In the genomic region with DNA sequence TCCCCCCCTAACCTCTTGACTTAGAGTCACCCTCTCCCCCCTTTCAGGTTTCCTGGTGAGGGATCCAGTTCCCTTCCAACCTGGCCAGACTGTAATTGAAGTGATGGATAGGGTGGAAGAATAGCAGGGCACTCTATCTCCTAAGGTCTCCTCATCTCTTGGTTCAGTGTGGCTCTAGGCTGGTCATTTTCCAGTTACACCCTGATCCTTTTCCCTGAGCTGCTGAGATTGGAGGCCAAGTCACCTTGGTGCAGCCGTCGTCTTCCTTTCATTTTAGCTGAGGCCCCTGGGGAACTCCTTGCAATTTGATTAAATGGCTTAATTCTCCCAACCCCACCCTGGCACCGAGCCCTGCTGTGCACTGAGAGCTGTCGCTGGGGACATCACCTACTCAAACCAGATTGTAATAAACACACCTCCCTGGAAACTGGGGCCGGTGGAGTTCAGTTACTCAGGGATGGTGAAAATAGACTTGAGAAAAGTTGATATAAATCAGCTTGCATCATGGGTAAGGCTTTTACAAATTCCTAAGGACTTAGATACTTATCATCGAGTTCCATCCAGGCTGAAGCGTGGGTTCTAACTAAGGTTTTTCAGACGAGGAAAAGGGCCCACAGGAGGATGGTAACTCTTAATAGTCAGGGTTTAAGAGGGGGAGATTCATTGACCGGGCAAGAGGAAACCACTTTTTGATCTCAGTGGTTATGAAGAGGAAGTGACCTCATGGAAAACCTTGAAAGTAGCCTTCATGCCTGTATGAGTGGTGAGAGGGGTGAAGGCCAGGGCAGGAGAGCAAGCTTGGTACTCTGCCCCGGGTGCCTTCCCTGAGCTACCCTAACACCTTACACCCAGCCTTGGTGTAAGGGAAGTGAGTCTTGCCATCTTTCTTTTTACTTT, we compare ENCODE assay signal across 8 mouse cellular contexts. TPM values are rescaled to one million over a fixed set of nuclear protein-coding genes. Genes with fewer than 3 reads are reported as not detected.
DNase-seq lines count a peak whose midpoint lies in the region; ATAC-seq and TF ChIP-seq lines count a peak whose summit lies in the region.

No protein-coding gene starts in this region.

- H3K27ac ChIP-seq in liver, embryonic 12.5 days, result no peak overlapping the region
- no peak overlapping the region for H3K27ac ChIP-seq in liver, postnatal 0 days (ENCODE audit: low read depth)
- no peak overlapping the region for H3K27ac ChIP-seq in midbrain, embryonic 16.5 days (ENCODE audit: low read length)

- no peak overlapping the region; the same call in 1 of the 2 replicates for H3K4me2 ChIP-seq in liver, embryonic 12.5 days
- H3K4me2 ChIP-seq in liver, postnatal 0 days (ENCODE audit: low read depth, low read length), result no peak overlapping the region
- no peak overlapping the region for H3K4me2 ChIP-seq in midbrain, embryonic 16.5 days (ENCODE audit: low read length)

- TF ChIP-seq EP300 in liver, postnatal 0 days (IDR thresholded peaks at IDR 0.05; ENCODE audit: low read depth), result no peak

- no peaks in the 10 kb centered on the region for H3K36me3 ChIP-seq in liver, embryonic 12.5 days
- no peaks in the 10 kb centered on the region for H3K36me3 ChIP-seq in liver, postnatal 0 days (replicated peaks; ENCODE audit: insufficient read depth, low read length)
- H3K36me3 ChIP-seq in midbrain, embryonic 16.5 days (ENCODE audit: control insufficient read depth, insufficient read depth, low read length), result no peaks in the 10 kb centered on the region

- 0 out of 2 replicates have a peak, but pooled peaks have one; percentile 7 for ATAC-seq in liver, embryonic 12.5 days
- no peak for ATAC-seq in liver, postnatal 0 days
- peak; percentile 67 for ATAC-seq in activated CD4-positive, CD25-positive, alpha-beta regulatory T cell, adult 4 months
- ATAC-seq in midbrain, embryonic 16.5 days, result peak; percentile 43

- peaks cover 31% of the 10 kb centered on the region for H3K4me1 ChIP-seq in liver, embryonic 12.5 days
- peaks cover 19% of the 10 kb centered on the region for H3K4me1 ChIP-seq in liver, postnatal 0 days (ENCODE audit: insufficient read depth)
- H3K4me1 ChIP-seq in midbrain, embryonic 16.5 days (ENCODE audit: control insufficient read depth, insufficient read depth, low read length), result peaks cover 8% of the 10 kb centered on the region

- H3K4me3 ChIP-seq in liver, embryonic 12.5 days, result no peak overlapping the region
- H3K4me3 ChIP-seq in liver, postnatal 0 days (ENCODE audit: low read depth, low read length), result no peak overlapping the region
- no peak overlapping the region for H3K4me3 ChIP-seq in midbrain, embryonic 16.5 days (ENCODE audit: low read depth, low read length)

- WGBS in liver, embryonic 12.5 days (ENCODE audit: insufficient replicate concordance), result 31% methylated on average over 10 of the region's 10 CpGs
- WGBS in liver, postnatal 0 days (ENCODE audit: insufficient replicate concordance), result 24% methylated on average over 10 of the region's 10 CpGs
- 49% methylated on average over 10 of the region's 10 CpGs for WGBS in midbrain, embryonic 16.5 days

- peaks cover 48% of the 10 kb centered on the region for H3K27me3 ChIP-seq in liver, embryonic 12.5 days (replicated peaks)
- peaks cover 18% of the 10 kb centered on the region for H3K27me3 ChIP-seq in liver, postnatal 0 days (ENCODE audit: insufficient read depth, low read length)
- peaks cover 5% of the 10 kb centered on the region for H3K27me3 ChIP-seq in midbrain, embryonic 16.5 days (ENCODE audit: control insufficient read depth, insufficient read depth, low read depth, low read length)

- TF ChIP-seq CTCF in liver, postnatal 0 days (IDR thresholded peaks at IDR 0.05; ENCODE audit: low read depth), result no peak

- no peak for DNase-seq in liver, postnatal 0 days
- DNase-seq in kidney, adult 11 months, result peak; percentile 40
- DNase-seq in gastrocnemius, postnatal 36 days, result no peak
- no peak for DNase-seq in cerebellum, postnatal 25 days
- DNase-seq in urinary bladder, postnatal 36 days (ENCODE audit: low spot score in 2 of 2), result no peak

- no peaks in the 10 kb centered on the region for H3K9me3 ChIP-seq in liver, embryonic 12.5 days (replicated peaks)
- H3K9me3 ChIP-seq in liver, postnatal 0 days (ENCODE audit: low read length), result no peaks in the 10 kb centered on the region
- H3K9me3 ChIP-seq in midbrain, embryonic 16.5 days (replicated peaks; ENCODE audit: control insufficient read depth, low read length, poor library complexity, severe bottlenecking), result no peaks in the 10 kb centered on the region

- H3K9ac ChIP-seq in liver, embryonic 12.5 days, result no peak overlapping the region
- no peak overlapping the region for H3K9ac ChIP-seq in liver, postnatal 0 days (replicated peaks)
- H3K9ac ChIP-seq in midbrain, embryonic 16.5 days (ENCODE audit: low read depth, low read length), result no peak overlapping the region

- intact Hi-C loops in gastrocnemius, postnatal 36 days (cut with DNase I), result no loop called here

RNA-seq across cellular contexts. Expression of gene Bspry, which starts 1.1 kb away (rescaled TPM):
- polyA plus RNA-seq in liver, embryonic 12.5 days (2016; fragmentation: Nextera tagmentation; extraction: Ambion mirVana), result 0.24 and 0.27 TPM in 2 replicates
- polyA plus RNA-seq in liver, postnatal 0 days (2015; fragmentation: Nextera tagmentation; extraction: Ambion mirVana), result 0.18 and 0.26 TPM in 2 replicates
- 1 to 10 TPM; 1.0 to 2.1 TPM for polyA plus RNA-seq in activated CD4-positive, CD25-positive, alpha-beta regulatory T cell, adult 4 months (2017; shearing (Covaris generic))
- 0.85 and 1.1 TPM in 2 replicates for polyA plus RNA-seq in midbrain, embryonic 16.5 days (2015; fragmentation: Nextera tagmentation; extraction: Ambion mirVana)
- under 1 TPM in 1 of 2 experiments, not detected in 1; 0.10 TPM for total RNA-seq in gastrocnemius, postnatal 36 days (2021)

RNA-seq across cellular contexts. Expression of gene Wdr31, which starts 10.3 kb away (rescaled TPM):
- polyA plus RNA-seq in liver, embryonic 12.5 days (2016; fragmentation: Nextera tagmentation; extraction: Ambion mirVana), result 2.4 and 2.6 TPM in 2 replicates
- polyA plus RNA-seq in liver, postnatal 0 days (2015; fragmentation: Nextera tagmentation; extraction: Ambion mirVana), result 0.34 and 1.00 TPM in 2 replicates
- under 1 TPM in 1 of 2 experiments, not detected in 1; 0.33 TPM for polyA plus RNA-seq in activated CD4-positive, CD25-positive, alpha-beta regulatory T cell, adult 4 months (2017; shearing (Covaris generic))
- 15.5 and 17.3 TPM in 2 replicates for polyA plus RNA-seq in midbrain, embryonic 16.5 days (2015; fragmentation: Nextera tagmentation; extraction: Ambion mirVana)
- total RNA-seq in gastrocnemius, postnatal 36 days (2021), result under 1 TPM in 1 of 2 experiments, not detected in 1; 0.22 TPM

RNA-seq across cellular contexts. Expression of gene Hdhd3, which starts 22.3 kb away (rescaled TPM):
- polyA plus RNA-seq in liver, embryonic 12.5 days (2016; fragmentation: Nextera tagmentation; extraction: Ambion mirVana), result 4.3 and 4.6 TPM in 2 replicates
- 19.7 and 20.3 TPM in 2 replicates for polyA plus RNA-seq in liver, postnatal 0 days (2015; fragmentation: Nextera tagmentation; extraction: Ambion mirVana)
- 1 to 10 TPM; 1.1 to 2.4 TPM for polyA plus RNA-seq in activated CD4-positive, CD25-positive, alpha-beta regulatory T cell, adult 4 months (2017; shearing (Covaris generic))
- polyA plus RNA-seq in midbrain, embryonic 16.5 days (2015; fragmentation: Nextera tagmentation; extraction: Ambion mirVana), result 12.7 and 13.8 TPM in 2 replicates
- 1 to 10 TPM in 1 of 2 experiments, under 1 TPM in 1; 0.84 to 1.3 TPM for total RNA-seq in gastrocnemius, postnatal 36 days (2021)

RNA-seq across cellular contexts. Expression of gene Alad, which starts 38.8 kb away (rescaled TPM):
- polyA plus RNA-seq in liver, embryonic 12.5 days (2016; fragmentation: Nextera tagmentation; extraction: Ambion mirVana), result 626 and 633 TPM in 2 replicates
- polyA plus RNA-seq in liver, postnatal 0 days (2015; fragmentation: Nextera tagmentation; extraction: Ambion mirVana), result 295 and 303 TPM in 2 replicates
- polyA plus RNA-seq in activated CD4-positive, CD25-positive, alpha-beta regulatory T cell, adult 4 months (2017; shearing (Covaris generic)), result 10 to 100 TPM; 68.8 to 82.3 TPM
- polyA plus RNA-seq in midbrain, embryonic 16.5 days (2015; fragmentation: Nextera tagmentation; extraction: Ambion mirVana), result 70.6 and 76.7 TPM in 2 replicates
- total RNA-seq in gastrocnemius, postnatal 36 days (2021), result 10 to 100 TPM; 24.5 to 26.3 TPM

RNA-seq across cellular contexts. Expression of gene Pole3, which starts 43.9 kb away (rescaled TPM):
- 80.6 and 84.1 TPM in 2 replicates for polyA plus RNA-seq in liver, embryonic 12.5 days (2016; fragmentation: Nextera tagmentation; extraction: Ambion mirVana)
- polyA plus RNA-seq in liver, postnatal 0 days (2015; fragmentation: Nextera tagmentation; extraction: Ambion mirVana), result 26.4 and 29.2 TPM in 2 replicates
- polyA plus RNA-seq in activated CD4-positive, CD25-positive, alpha-beta regulatory T cell, adult 4 months (2017; shearing (Covaris generic)), result 10 to 100 TPM; 31.6 to 33.3 TPM
- polyA plus RNA-seq in midbrain, embryonic 16.5 days (2015; fragmentation: Nextera tagmentation; extraction: Ambion mirVana), result 57.9 and 64.7 TPM in 2 replicates
- total RNA-seq in gastrocnemius, postnatal 36 days (2021), result 10 to 100 TPM; 14.8 to 15.0 TPM
